Mouse (Mus musculus): Measurements from ENCODE around the gene Fdx1.

- TF ChIP-seq CTCF (IDR thresholded peaks at IDR 0.05; ENCODE audit: low read depth, low read length) (no peak), POLR2A (IDR thresholded peaks at IDR 0.05; ENCODE audit: borderline replicate concordance, low read depth, low read length) (no peak)
Observed at GRCm38 (mm10) chr9:51908255-51908654, 55.1 kb downstream of the Fdx1 start.
